Mouse (Mus musculus) kidney, postnatal 0 days (tissue): ENCODE results near the gene Ptprg. TPM values are rescaled to one million over a fixed set of nuclear protein-coding genes. Genes with fewer than 3 reads are reported as not detected.
"Not testable (repeated sequence)": the region's sequence is repeated elsewhere in the genome, so short reads cannot be mapped to it uniquely, and the experiment has no call there.

Experiments used
- ATAC-seq: fragments of 200-750 bp; cut with Nextera tagmentation; replicated peaks from 2 replicates; pipeline ENCODE4 v1.8.0; 2017; ENCODE audit warnings: low read depth, moderate number of reproducible peaks, moderate TSS enrichment, moderate library complexity; ENCODE audit not compliant: low FRiP score
- DNase-seq: peaks from one replicate; pipeline ENCODE4 v3.0.0-alpha.2; 2016; ENCODE audit warnings: low spot score
- H3K27ac ChIP-seq: fragments of 300-500 bp; sonication (generic); 2 replicates; pipeline ENCODE4 v1.5.1; 2014; ENCODE audit warnings: mild to moderate bottlenecking
- H3K27me3 ChIP-seq: fragments of 300-500 bp; sonication (generic); 2 replicates; pipeline ENCODE4 v1.6.1; 2014; ENCODE audit warnings: low read length, mixed read lengths; ENCODE audit not compliant: insufficient read depth
- H3K36me3 ChIP-seq: fragments of 300-500 bp; sonication (generic); 2 replicates; pipeline ENCODE4 v1.6.1; 2014; ENCODE audit warnings: low read length, mixed read lengths; ENCODE audit not compliant: insufficient read depth
- H3K4me1 ChIP-seq: fragments of 300-500 bp; sonication (generic); replicated peaks from 2 replicates; pipeline ENCODE4 v1.6.1; 2014; ENCODE audit warnings: antibody characterized with exemption, low read length, mixed read lengths; ENCODE audit not compliant: insufficient read depth
- H3K4me2 ChIP-seq: fragments of 300-500 bp; sonication (generic); 2 replicates; pipeline ENCODE4 v1.6.1; 2014; ENCODE audit warnings: mild to moderate bottlenecking, low read length, moderate library complexity, mixed read lengths
- H3K4me3 ChIP-seq: fragments of 300-500 bp; sonication (generic); replicated peaks from 2 replicates; pipeline ENCODE4 v1.5.1; 2014; ENCODE audit warnings: low read depth, low read length
- H3K9ac ChIP-seq: fragments of 300-500 bp; sonication (generic); 2 replicates; pipeline ENCODE4 v1.6.1; 2014; ENCODE audit warnings: low read depth, low read length
- H3K9me3 ChIP-seq: fragments of 300-500 bp; sonication (generic); replicated peaks from 2 replicates; pipeline ENCODE4 v1.6.1; 2016; ENCODE audit warnings: low read length, inconsistent platforms, mixed read lengths
- CTCF ChIP-seq: IDR thresholded peaks from 2 replicates; pipeline ENCODE4 v1.5.1; 2016; ENCODE audit warnings: antibody characterized with exemption, low read depth, mild to moderate bottlenecking, moderate library complexity
- WGBS: fragments of 180-500 bp; shearing (Covaris S2); extraction: QIAGEN DNeasy Blood & Tissue Kit; methylation state at CpG from one replicate; pipeline ENCODE4 v1.1.7; 2014; 5-methylcytosine and 5-hydroxymethylcytosine counted together
- polyA plus RNA-seq: library from polyadenylated mRNA; unstranded; fragments of >200 nt; fragmentation: Nextera tagmentation; extraction: Ambion mirVana; gene quantifications from 2 replicates; pipeline ENCODE4 v1.2.1, GENCODE M21; 2015

The Ptprg gene
- polyA plus RNA-seq, 1 experiment from 2014 or later: 23.5 TPM

DNA sequence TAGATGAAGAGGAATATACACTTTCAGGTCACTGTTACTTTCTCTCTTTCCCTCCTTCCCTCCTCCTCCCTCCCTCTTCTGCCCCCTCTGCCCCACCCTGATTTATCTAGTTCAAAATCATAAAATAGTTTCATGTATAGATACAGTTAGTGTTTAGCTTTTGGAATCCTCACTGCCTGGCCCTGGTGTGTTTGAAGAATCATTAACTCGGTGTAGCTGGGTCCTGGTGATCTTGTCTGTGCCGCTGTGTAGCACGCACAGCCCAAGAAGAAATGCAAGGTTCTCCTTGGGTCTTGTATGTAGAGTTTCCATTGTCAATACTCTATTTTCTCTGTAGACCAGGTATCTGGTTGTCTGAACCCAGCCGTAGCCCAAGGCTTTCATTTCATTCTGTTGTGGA lies 494.3 kb downstream of the Ptprg start:
- H3K27me3 ChIP-seq: no peaks in the 10 kb centered on the region
- H3K27ac ChIP-seq: no peak overlapping the region
- DNase-seq: no peak
- no peak for ATAC-seq
- no peaks in the 10 kb centered on the region for H3K4me1 ChIP-seq
- H3K9me3 ChIP-seq: no peaks in the 10 kb centered on the region
- H3K4me3 ChIP-seq: no peak overlapping the region
- H3K9ac ChIP-seq: no peak overlapping the region
- 79% methylated on average over 4 of the region's 4 CpGs for WGBS
- no peaks in the 10 kb centered on the region for H3K36me3 ChIP-seq
- no peak overlapping the region for H3K4me2 ChIP-seq
- TF ChIP-seq CTCF: no peak

- no peaks in the 10 kb centered on the region for H3K9me3 ChIP-seq
- no peak overlapping the region for H3K27ac ChIP-seq
- no peak overlapping the region for H3K9ac ChIP-seq
- no peak overlapping the region for H3K4me2 ChIP-seq
- no peak for TF ChIP-seq CTCF
- H3K4me3 ChIP-seq: no peak overlapping the region
- DNase-seq (no peak), ATAC-seq (no peak)
- H3K36me3 ChIP-seq: no peaks in the 10 kb centered on the region
- no peaks in the 10 kb centered on the region for H3K27me3 ChIP-seq
- 0 out of 2 replicates have a peak, but pooled peaks cover 9% of the 10 kb centered on the region for H3K4me1 ChIP-seq
- WGBS: 51% methylated on average over 5 of the region's 5 CpGs
These were observed 503.7 kb downstream of the Ptprg start for GRCm38 (mm10) chr14:12056912-12057524.

DNA sequence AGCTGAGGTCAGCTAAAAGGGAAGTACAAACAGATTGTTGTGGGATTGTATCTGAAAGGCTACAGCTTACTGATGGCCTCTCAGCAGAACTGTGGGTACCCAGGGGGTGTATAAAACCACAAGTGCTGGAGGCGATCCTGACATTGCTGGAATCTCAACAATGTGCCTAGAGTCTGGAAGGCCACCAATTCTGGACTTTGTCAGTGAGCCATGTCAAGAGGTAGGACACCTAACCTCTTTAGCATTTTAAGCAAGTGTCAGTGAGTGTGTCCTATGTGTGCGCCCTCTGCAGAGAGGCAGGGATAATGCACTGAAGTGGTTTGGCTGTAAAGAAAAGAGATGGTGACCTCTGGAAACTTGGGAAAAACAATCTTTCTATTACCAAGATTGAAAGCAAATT lies 504.5 kb downstream of the Ptprg start:
- H3K4me3 ChIP-seq: no peak overlapping the region
- peak; percentile 51; the same call in 1 of the 2 replicates for TF ChIP-seq CTCF
- H3K27ac ChIP-seq: no peak overlapping the region
- H3K4me2 ChIP-seq: no peak overlapping the region
- no peak overlapping the region for H3K9ac ChIP-seq
- no peak for ATAC-seq
- no peaks in the 10 kb centered on the region for H3K9me3 ChIP-seq
- no peak for DNase-seq
- H3K27me3 ChIP-seq: no peaks in the 10 kb centered on the region
- 0 out of 2 replicates have a peak, but pooled peaks cover 9% of the 10 kb centered on the region for H3K4me1 ChIP-seq
- H3K36me3 ChIP-seq: no peaks in the 10 kb centered on the region
- 64% methylated on average over 2 of the region's 2 CpGs for WGBS

DNA sequence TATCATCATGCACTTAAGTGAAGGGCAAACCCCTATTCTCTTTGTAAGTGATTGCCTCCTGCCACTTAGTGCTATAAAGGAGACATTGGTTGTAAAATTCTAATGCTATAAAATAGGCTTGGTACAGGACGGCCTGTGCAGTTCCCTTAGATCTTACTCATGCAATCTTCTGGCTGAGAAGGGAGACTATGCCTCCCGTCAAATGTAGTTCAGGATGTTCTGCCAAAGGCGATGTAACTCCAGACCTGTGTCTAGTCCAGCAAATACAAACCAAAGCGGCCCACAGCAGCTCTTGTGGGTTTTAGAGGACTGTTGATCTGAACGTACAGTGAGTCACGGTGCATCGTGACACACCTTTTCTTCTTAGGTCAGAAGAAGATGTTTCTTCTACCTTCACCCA lies 505.8 kb downstream of the Ptprg start:
- H3K9ac ChIP-seq: no peak overlapping the region
- H3K4me2 ChIP-seq: no peak overlapping the region
- no peaks in the 10 kb centered on the region for H3K9me3 ChIP-seq
- WGBS: 92% methylated on average over 7 of the region's 7 CpGs
- no peak for ATAC-seq
- no peaks in the 10 kb centered on the region for H3K36me3 ChIP-seq
- H3K27me3 ChIP-seq: no peaks in the 10 kb centered on the region
- TF ChIP-seq CTCF: no peak
- no peak for DNase-seq
- H3K27ac ChIP-seq: no peak overlapping the region
- H3K4me1 ChIP-seq: 0 out of 2 replicates have a peak, but pooled peaks cover 9% of the 10 kb centered on the region
- H3K4me3 ChIP-seq: no peak overlapping the region

- not testable (repeated sequence) for H3K36me3 ChIP-seq, DNase-seq, H3K27me3 ChIP-seq, H3K4me1 ChIP-seq, H3K27ac ChIP-seq, H3K4me2 ChIP-seq, H3K9ac ChIP-seq, H3K4me3 ChIP-seq, ATAC-seq, H3K9me3 ChIP-seq
- WGBS: 78% methylated on average over 1 of the region's 2 CpGs
These were observed 508.0 kb downstream of the Ptprg start for GRCm38 (mm10) chr14:12061313-12061712.

DNA sequence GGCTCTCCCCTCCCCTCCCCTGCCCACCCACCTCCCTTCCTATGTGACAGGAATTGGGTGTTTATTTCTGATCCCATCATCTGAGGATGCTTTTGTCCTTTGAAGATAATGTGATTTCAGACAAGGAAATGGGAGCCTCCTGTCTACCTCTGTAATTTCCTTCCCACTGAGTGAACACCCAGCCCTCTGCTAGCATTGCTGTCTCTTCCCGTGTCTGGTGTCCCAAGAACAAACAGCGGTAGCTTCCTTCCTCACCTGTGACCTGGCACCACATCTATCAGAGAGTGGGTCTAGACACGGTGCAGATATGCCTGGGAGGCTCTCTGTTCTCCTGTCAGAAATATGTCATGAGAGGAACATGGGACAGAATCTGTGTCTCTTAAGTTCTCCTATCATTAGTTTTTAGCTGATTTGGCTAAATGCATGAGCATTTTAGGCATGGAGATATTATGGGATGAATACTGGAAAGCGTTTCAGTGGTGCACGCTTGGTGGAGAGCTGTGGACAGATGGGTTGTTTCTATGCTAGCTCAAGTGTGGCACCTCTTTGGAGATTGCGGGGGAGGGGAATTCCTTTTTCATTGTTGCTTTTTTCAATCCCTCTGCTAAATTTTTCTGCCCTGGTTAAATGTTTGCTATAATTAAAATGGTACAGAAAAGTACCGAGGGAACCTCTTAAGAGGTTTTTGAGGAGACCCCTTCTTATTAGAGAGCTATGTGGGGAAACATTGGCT lies 509.5 kb downstream of the Ptprg start:
- no peak overlapping the region for H3K9ac ChIP-seq
- H3K27ac ChIP-seq: no peak overlapping the region
- H3K36me3 ChIP-seq: no peaks in the 10 kb centered on the region
- ATAC-seq (no peak), DNase-seq (no peak)
- no peaks in the 10 kb centered on the region for H3K9me3 ChIP-seq
- H3K4me1 ChIP-seq: 0 out of 2 replicates have a peak, but pooled peaks cover 9% of the 10 kb centered on the region
- no peak overlapping the region for H3K4me2 ChIP-seq
- no peak overlapping the region for H3K4me3 ChIP-seq
- H3K27me3 ChIP-seq: no peaks in the 10 kb centered on the region
- WGBS: 64% methylated on average over 7 of the region's 7 CpGs
- no peak for TF ChIP-seq CTCF
